Mouse (Mus musculus) CH12.LX (cell line): ENCODE data around the gene Ccdc138. TPM values are rescaled to one million over a fixed set of nuclear protein-coding genes. Genes with fewer than 3 reads are reported as not detected.

Experiments
- DNase-seq: peaks from one replicate; pipeline ENCODE4 v3.0.0-alpha.2; 2013; ENCODE audit errors: extremely low read depth
- H3K27ac ChIP-seq: 2 replicates; pipeline ENCODE4 v1.5.1; 2012; ENCODE audit warnings: low read depth, mild to moderate bottlenecking, control low read depth, moderate library complexity; ENCODE audit not compliant: insufficient read depth
- H3K27me3 ChIP-seq: replicated peaks from 2 replicates; pipeline ENCODE3; 2012; ENCODE audit warnings: inconsistent platforms
- H3K36me3 ChIP-seq, 2 experiments: replicated peaks in 1 of 2; 2 replicates each; pipeline versions ENCODE3 to v1.6.1; 2012; ENCODE audit warnings: inconsistent platforms in 1 of 2, low read length in 1 of 2, mild to moderate bottlenecking in 1 of 2, mixed read lengths in 1 of 2, moderate library complexity in 1 of 2; ENCODE audit not compliant: control insufficient read depth in 1 of 2, insufficient read depth in 1 of 2
- H3K4me1 ChIP-seq, 2 experiments: 2 replicates each; pipeline ENCODE4 v1.6.1; 2012; ENCODE audit warnings: inconsistent platforms in 1 of 2, moderate library complexity in 1 of 2; ENCODE audit not compliant: insufficient read depth in 2 of 2, control insufficient read depth in 1 of 2
- H3K4me2 ChIP-seq: 2 replicates; pipeline ENCODE4 v1.6.1; 2012; ENCODE audit warnings: low read depth, mild to moderate bottlenecking, control low read depth; ENCODE audit not compliant: poor library complexity, insufficient read depth, severe bottlenecking
- H3K4me3 ChIP-seq, 3 experiments: fragments of 150-350 bp in 1 of 3; sonication (generic) in 1 of 3; replicated peaks in 1 of 3; 2 replicates each; pipeline versions ENCODE3 to v1.5.1; 2011 to 2012; ENCODE audit warnings: low read depth in 2 of 3, low read length in 2 of 3, mild to moderate bottlenecking in 2 of 3, moderate library complexity in 2 of 3, control low read depth in 1 of 3, improper control_type of control experiment in 1 of 3, inconsistent platforms in 1 of 3, mixed read lengths in 1 of 3; ENCODE audit not compliant: poor library complexity in 1 of 3
- H3K79me2 ChIP-seq: replicated peaks from 2 replicates; pipeline ENCODE4 v1.6.1; 2012; ENCODE audit warnings: mild to moderate bottlenecking, moderate library complexity; ENCODE audit not compliant: control insufficient read depth, poor library complexity, insufficient read depth, severe bottlenecking; ENCODE audit errors: extremely low read depth
- H3K9ac ChIP-seq: 2 replicates; pipeline ENCODE4 v1.6.1; 2012; ENCODE audit warnings: low read depth, mild to moderate bottlenecking, control low read depth, moderate library complexity; ENCODE audit not compliant: insufficient read depth
- H3K9me3 ChIP-seq: replicated peaks from 2 replicates; pipeline ENCODE3; 2012; ENCODE audit warnings: low read length, inconsistent platforms, mixed read lengths
- BHLHE40 ChIP-seq: IDR thresholded peaks from 2 replicates; pipeline ENCODE4 v1.6.1; 2011; ENCODE audit warnings: mild to moderate bottlenecking, low read depth, low read length, improper control_type of control experiment
- CHD1 ChIP-seq: IDR thresholded peaks from 2 replicates; pipeline ENCODE4 v1.6.1; 2012; ENCODE audit warnings: low read depth, low read length, improper control_type of control experiment, inconsistent platforms
- CHD2 ChIP-seq: IDR thresholded peaks from 2 replicates; pipeline ENCODE4 v1.6.1; 2011; ENCODE audit warnings: low read length, improper control_type of control experiment
- CTCF ChIP-seq, 2 experiments: IDR thresholded peaks in 1 of 2; conservative IDR thresholded peaks in 1 of 2; 2 replicates each; pipeline ENCODE4 v1.5.1; 2011 to 2012; ENCODE audit warnings: low read depth in 2 of 2, low read length in 2 of 2, improper control_type of control experiment in 1 of 2, inconsistent platforms in 1 of 2, mild to moderate bottlenecking in 1 of 2, moderate library complexity in 1 of 2
- ELF1 ChIP-seq: IDR thresholded peaks from 2 replicates; pipeline ENCODE4 v1.6.1; 2014; ENCODE audit warnings: low read depth, mild to moderate bottlenecking, inconsistent platforms, low read length, improper control_type of control experiment
- EP300 ChIP-seq: IDR thresholded peaks from 2 replicates; pipeline ENCODE4 v1.6.1; 2011; ENCODE audit warnings: low read length, improper control_type of control experiment
- ETS1 ChIP-seq: conservative IDR thresholded peaks from 2 replicates; pipeline ENCODE4 v1.6.1; 2012; ENCODE audit warnings: low read depth, mild to moderate bottlenecking, inconsistent platforms, low read length, improper control_type of control experiment, moderate library complexity
- GABPA ChIP-seq: IDR thresholded peaks from 2 replicates; pipeline ENCODE4 v1.6.1; 2012; ENCODE audit warnings: low read depth, low read length, improper control_type of control experiment, inconsistent platforms; ENCODE audit not compliant: insufficient replicate concordance
- IRF4 ChIP-seq: IDR thresholded peaks from 2 replicates; pipeline ENCODE4 v1.6.1; 2014; ENCODE audit warnings: low read depth, mild to moderate bottlenecking, inconsistent platforms, low read length, improper control_type of control experiment
- JUN ChIP-seq: IDR thresholded peaks from 2 replicates; pipeline ENCODE4 v1.6.1; 2011; ENCODE audit warnings: low read depth, mild to moderate bottlenecking, low read length, improper control_type of control experiment, moderate library complexity; ENCODE audit not compliant: insufficient read depth
- KAT2A ChIP-seq: IDR thresholded peaks from 2 replicates; pipeline ENCODE4 v1.6.1; 2012; ENCODE audit warnings: low read length, improper control_type of control experiment, inconsistent platforms; ENCODE audit not compliant: insufficient replicate concordance
- MAFK ChIP-seq: IDR thresholded peaks from 2 replicates; pipeline ENCODE4 v1.6.1; 2011; ENCODE audit warnings: low read length, improper control_type of control experiment; ENCODE audit not compliant: insufficient replicate concordance
- MAX ChIP-seq: IDR thresholded peaks from 2 replicates; pipeline ENCODE4 v1.6.1; 2011; ENCODE audit warnings: low read length, improper control_type of control experiment
- MAZ ChIP-seq: IDR thresholded peaks from 2 replicates; pipeline ENCODE4 v1.6.1; 2012; ENCODE audit warnings: low read depth, mild to moderate bottlenecking, inconsistent platforms, low read length, improper control_type of control experiment, moderate library complexity
- MXI1 ChIP-seq: IDR thresholded peaks from 2 replicates; pipeline ENCODE4 v1.6.1; 2011; ENCODE audit warnings: mild to moderate bottlenecking, low read depth, low read length, improper control_type of control experiment
- NELFE ChIP-seq: IDR thresholded peaks from 2 replicates; pipeline ENCODE4 v1.6.1; 2011; ENCODE audit warnings: low read depth, low read length, improper control_type of control experiment
- PAX5 ChIP-seq: IDR thresholded peaks from 2 replicates; pipeline ENCODE4 v1.6.1; 2012; ENCODE audit warnings: low read length, inconsistent platforms, mixed read lengths
- POLR2A ChIP-seq: IDR thresholded peaks from 2 replicates; pipeline ENCODE4 v1.6.1; 2011; ENCODE audit warnings: low read depth, mild to moderate bottlenecking, improper control_type of control experiment, low read length
- POLR2AphosphoS2 ChIP-seq: IDR thresholded peaks from 2 replicates; pipeline ENCODE4 v1.6.1; 2011; ENCODE audit warnings: low read depth, low read length, improper control_type of control experiment
- RAD21 ChIP-seq: IDR thresholded peaks from 2 replicates; pipeline ENCODE4 v1.6.1; 2011; ENCODE audit warnings: low read depth, mild to moderate bottlenecking, low read length, improper control_type of control experiment, moderate library complexity
- RCOR1 ChIP-seq: conservative IDR thresholded peaks from 2 replicates; pipeline ENCODE4 v1.6.1; 2012; ENCODE audit warnings: low read depth, mild to moderate bottlenecking, inconsistent platforms, low read length, improper control_type of control experiment
- SIN3A ChIP-seq: IDR thresholded peaks from 2 replicates; pipeline ENCODE4 v1.6.1; 2012; ENCODE audit warnings: low read length, improper control_type of control experiment, inconsistent platforms
- SMC3 ChIP-seq: IDR thresholded peaks from 2 replicates; pipeline ENCODE4 v1.6.1; 2011; ENCODE audit warnings: low read depth, low read length, improper control_type of control experiment
- TBP ChIP-seq: conservative IDR thresholded peaks from 2 replicates; pipeline ENCODE4 v1.6.1; 2011; ENCODE audit warnings: low read depth, low read length, improper control_type of control experiment
- UBTF ChIP-seq: IDR thresholded peaks from 2 replicates; pipeline ENCODE4 v1.6.1; 2012; ENCODE audit warnings: low read depth, mild to moderate bottlenecking, inconsistent platforms, low read length, improper control_type of control experiment, moderate library complexity
- USF1 ChIP-seq: IDR thresholded peaks from 2 replicates; pipeline ENCODE4 v1.6.1; 2014; ENCODE audit warnings: low read depth, mild to moderate bottlenecking, inconsistent platforms, low read length, improper control_type of control experiment
- USF2 ChIP-seq: conservative IDR thresholded peaks from 2 replicates; pipeline ENCODE4 v1.6.1; 2011; ENCODE audit warnings: low read depth, low read length, improper control_type of control experiment
- ZC3H11A ChIP-seq: IDR thresholded peaks from 2 replicates; pipeline ENCODE4 v1.6.1; 2012; ENCODE audit warnings: low read depth, mild to moderate bottlenecking, inconsistent platforms, low read length, improper control_type of control experiment
- ZKSCAN1 ChIP-seq: IDR thresholded peaks from 2 replicates; pipeline ENCODE4 v1.6.1; 2012; ENCODE audit warnings: low read depth, inconsistent platforms, low read length, improper control_type of control experiment, borderline replicate concordance
- ZMIZ1 ChIP-seq: IDR thresholded peaks from 2 replicates; pipeline ENCODE4 v1.6.1; 2012; ENCODE audit warnings: low read depth, mild to moderate bottlenecking, inconsistent platforms, low read length, improper control_type of control experiment
- ZNF384 ChIP-seq: IDR thresholded peaks from 2 replicates; pipeline ENCODE4 v1.6.1; 2012; ENCODE audit warnings: low read depth, low read length, improper control_type of control experiment, inconsistent platforms
- dilution Hi-C: fragments of 300-500 bp; cut with MboI; formaldehyde crosslinking; loops from 2 replicates; pipeline ENCODE4 v1.14.3; 2020; ENCODE audit warnings: low sequenced_read_pairs; ENCODE audit not compliant: extremely low pct_unique_long_range_greater_than_20kb, extremely low pct_ligation_motif_present
- in situ Hi-C: fragments of 300-500 bp; cut with MboI; formaldehyde crosslinking; loops from 3 replicates; pipeline ENCODE4 v1.14.3; 2019; ENCODE audit warnings: low sequenced_read_pairs, low pct_ligation_motif_present, low pct_unique_long_range_greater_than_20kb, mixed read lengths
- polyA plus RNA-seq: library from polyadenylated mRNA; unstranded; fragments of >175 nt; gene quantifications from 2 replicates; pipeline ENCODE4 v1.2.1, GENCODE M21; 2012; ENCODE audit warnings: low read depth; ENCODE audit not compliant: insufficient read length
- total RNA-seq, 2 experiments: library from RNA; depleted of rRNA; stranded (reverse); fragments of 300-350 nt in 1 of 2; fragments of >200 nt in 1 of 2; gene quantifications; 2 replicates each; pipeline ENCODE4 v1.2.3; 2012 to 2014

The Ccdc138 gene
- total and polyA plus RNA-seq, 3 experiments, result 1.7 to 3.1 (median 2.2) TPM

GRCm38 (mm10) chr10:58606356-58606755 is 108.6 kb downstream of the Ccdc138 start:
- no peak overlapping the region for H3K4me2 ChIP-seq
- no peaks in the 10 kb centered on the region for H3K4me1 ChIP-seq
- in situ Hi-C loops (loop anchor here (25.0 kb wide), 1 partner anchor 1169 kb away; no protein-coding TSS in a partner anchor), dilution Hi-C loops (no loop called here)
- H3K27ac ChIP-seq, result no peak overlapping the region
- no peak overlapping the region for H3K4me3 ChIP-seq
- H3K36me3 ChIP-seq, result no peaks in the 10 kb centered on the region
- no peak for DNase-seq
- H3K79me2 ChIP-seq, result no peaks in the 10 kb centered on the region
- no peaks in the 10 kb centered on the region for H3K9me3 ChIP-seq
- TF ChIP-seq CTCF (conservative IDR thresholded peaks at IDR 0.05 in 1 of 2, IDR thresholded peaks at IDR 0.05 in 1 of 2; ENCODE audit: low read depth in 2 of 2, low read length in 2 of 2) (no peak), ETS1 (no peak), ZKSCAN1 (no peak), EP300 (no peak), ELF1 (no peak), USF2 (no peak), NELFE (no peak), RAD21 (no peak), CHD2 (no peak), ZC3H11A (no peak), JUN (no peak), SMC3 (no peak), BHLHE40 (no peak), ZNF384 (no peak), PAX5 (no peak), TBP (no peak), GABPA (no peak)
- TF ChIP-seq, all 38 proteins: peak for 0
- Histone ChIP-seq H3K9ac (no peak overlapping the region), H3K27me3 (peaks cover 6% of the 10 kb centered on the region)

DNA sequence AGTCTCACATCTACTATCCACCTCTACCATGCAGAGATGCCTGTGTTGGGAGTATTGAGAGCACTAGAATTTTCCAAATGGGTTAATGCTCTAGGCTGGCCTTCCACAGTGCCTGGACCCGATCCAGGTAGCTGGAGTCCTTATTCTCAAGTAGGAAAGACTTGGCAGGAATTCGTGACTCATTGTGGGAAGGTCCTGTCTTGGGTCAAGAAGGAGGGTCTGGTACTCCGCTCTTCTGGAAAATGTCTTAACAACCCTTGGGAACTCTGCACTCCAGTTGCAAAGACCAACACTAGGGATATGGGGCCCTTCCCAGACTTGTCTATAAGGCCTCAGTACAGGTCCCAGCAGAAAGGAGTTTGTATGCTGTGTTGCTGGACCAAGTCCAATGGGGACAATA is 111.1 kb downstream of the Ccdc138 start:
- DNase-seq, result no peak
- H3K9ac ChIP-seq, result no peak overlapping the region
- H3K4me3 ChIP-seq, result no peak overlapping the region
- TF ChIP-seq MAFK (no peak), UBTF (no peak), USF1 (no peak), ZKSCAN1 (no peak), POLR2A (no peak), MAX (no peak), MXI1 (no peak), ZMIZ1 (no peak), MAZ (no peak), CHD1 (no peak), RCOR1 (no peak), GABPA (no peak), EP300 (no peak), KAT2A (no peak), SIN3A (no peak), ETS1 (no peak), POLR2AphosphoS2 (no peak), IRF4 (no peak), ZC3H11A (no peak), PAX5 (no peak)
- in situ Hi-C loops, result loop anchor here (25.0 kb wide), 1 partner anchor 1172 kb away; no protein-coding TSS in a partner anchor
- dilution Hi-C loops, result no loop called here
- H3K36me3 ChIP-seq, result no peaks in the 10 kb centered on the region
- peaks cover 0 to 3% of the 10 kb centered on the region in 2 experiments; a peak in 1 of 4 replicates for H3K4me1 ChIP-seq
- H3K27ac ChIP-seq, result no peak overlapping the region
- peaks cover 10% of the 10 kb centered on the region for H3K27me3 ChIP-seq
- no peak overlapping the region for H3K4me2 ChIP-seq
- H3K79me2 ChIP-seq, result no peaks in the 10 kb centered on the region
- H3K9me3 ChIP-seq, result no peaks in the 10 kb centered on the region
